Mouse (Mus musculus): Measurements from ENCODE around the gene Asic2. TPM values are rescaled to one million over a fixed set of nuclear protein-coding genes. Genes with fewer than 3 reads are reported as not detected.

The Asic2 gene
- polyA plus RNA-seq, 1 experiment from 2014 or later, result 1.6 TPM

- Histone ChIP-seq H3K27ac (ENCODE audit: low read depth, low read length) (no peak overlapping the region), H3K4me3 (ENCODE audit: low read depth, low read length) (no peak overlapping the region), H3K9ac (ENCODE audit: low read length) (no peak overlapping the region), H3K4me1 (ENCODE audit: control insufficient read depth, insufficient read depth, low read length) (no peaks in the 10 kb centered on the region), H3K9me3 (ENCODE audit: control insufficient read depth, low read length) (no peaks in the 10 kb centered on the region), H3K4me2 (no peak overlapping the region), H3K36me3 (ENCODE audit: control insufficient read depth, insufficient read depth, low read length) (no peaks in the 10 kb centered on the region), H3K27me3 (ENCODE audit: control insufficient read depth, insufficient read depth, low read length) (no peaks in the 10 kb centered on the region)
- 89% methylated on average over 2 of the region's 2 CpGs for WGBS
- DNase-seq (ENCODE audit: low spot score, missing footprints) (no peak), ATAC-seq (ENCODE audit: low FRiP score) (no peak)
Observed at GRCm38 (mm10) chr11:81780596-81780995, 187.7 kb downstream of the Asic2 start.

GRCm38 (mm10) chr11:81779881-81780280, 188.4 kb downstream of the Asic2 start:
- 85% methylated on average over 7 of the region's 7 CpGs for WGBS
- ATAC-seq (ENCODE audit: low FRiP score) (no peak), DNase-seq (ENCODE audit: low spot score, missing footprints) (no peak)
- no peak overlapping the region for H3K4me2 ChIP-seq
- no peaks in the 10 kb centered on the region for H3K36me3 ChIP-seq (ENCODE audit: control insufficient read depth, insufficient read depth, low read length)
- no peak overlapping the region for H3K27ac ChIP-seq (ENCODE audit: low read depth, low read length)
- no peaks in the 10 kb centered on the region for H3K4me1 ChIP-seq (ENCODE audit: control insufficient read depth, insufficient read depth, low read length)
- H3K4me3 ChIP-seq (ENCODE audit: low read depth, low read length), result no peak overlapping the region
- H3K27me3 ChIP-seq (ENCODE audit: control insufficient read depth, insufficient read depth, low read length), result no peaks in the 10 kb centered on the region
- no peak overlapping the region for H3K9ac ChIP-seq (ENCODE audit: low read length)
- H3K9me3 ChIP-seq (ENCODE audit: control insufficient read depth, low read length), result no peaks in the 10 kb centered on the region

- no peak for DNase-seq (ENCODE audit: low spot score, missing footprints)
- Histone ChIP-seq H3K4me3 (ENCODE audit: low read depth, low read length) (no peak overlapping the region), H3K4me1 (ENCODE audit: control insufficient read depth, insufficient read depth, low read length) (no peaks in the 10 kb centered on the region; the same call in 1 of the 2 replicates), H3K27me3 (ENCODE audit: control insufficient read depth, insufficient read depth, low read length) (no peaks in the 10 kb centered on the region), H3K9ac (ENCODE audit: low read length) (no peak overlapping the region), H3K27ac (ENCODE audit: low read depth, low read length) (no peak overlapping the region), H3K36me3 (ENCODE audit: control insufficient read depth, insufficient read depth, low read length) (no peaks in the 10 kb centered on the region), H3K9me3 (ENCODE audit: control insufficient read depth, low read length) (no peaks in the 10 kb centered on the region), H3K4me2 (no peak overlapping the region)
- 12% methylated on average over 7 of the region's 7 CpGs for WGBS
- no peak for ATAC-seq (ENCODE audit: low FRiP score)
Observed at GRCm38 (mm10) chr11:81771195-81771895, 196.9 kb downstream of the Asic2 start.

- WGBS, result 85% methylated on average over 5 of the region's 5 CpGs
- Histone ChIP-seq H3K36me3 (ENCODE audit: control insufficient read depth, insufficient read depth, low read length) (no peaks in the 10 kb centered on the region), H3K4me3 (ENCODE audit: low read depth, low read length) (no peak overlapping the region), H3K9ac (ENCODE audit: low read length) (no peak overlapping the region), H3K27me3 (ENCODE audit: control insufficient read depth, insufficient read depth, low read length) (no peaks in the 10 kb centered on the region), H3K9me3 (ENCODE audit: control insufficient read depth, low read length) (no peaks in the 10 kb centered on the region), H3K27ac (ENCODE audit: low read depth, low read length) (no peak overlapping the region), H3K4me1 (ENCODE audit: control insufficient read depth, insufficient read depth, low read length) (no peaks in the 10 kb centered on the region; the same call in 1 of the 2 replicates), H3K4me2 (no peak overlapping the region)
- no peak for DNase-seq (ENCODE audit: low spot score, missing footprints)
- no peak for ATAC-seq (ENCODE audit: low FRiP score)
Observed at GRCm38 (mm10) chr11:81769691-81770260, 198.5 kb downstream of the Asic2 start.

DNA sequence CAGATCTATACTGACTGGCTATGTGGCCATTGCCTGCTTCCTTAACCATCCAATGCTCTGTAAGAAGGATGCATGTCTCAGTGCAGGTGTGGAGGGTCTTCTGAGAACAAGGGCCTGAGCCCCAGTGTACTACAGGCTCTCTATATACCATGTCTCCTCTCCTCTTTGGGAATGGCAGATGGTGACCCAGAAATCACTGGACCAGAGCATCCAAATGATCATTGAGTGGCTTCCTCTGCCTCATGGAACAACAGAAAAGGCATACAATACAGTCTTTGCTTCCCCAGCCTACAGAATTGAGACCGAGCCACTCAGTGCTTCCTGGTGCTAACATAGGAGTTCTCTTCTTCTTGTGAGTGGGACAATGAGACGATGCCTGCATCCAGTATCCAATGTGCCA, 200.0 kb downstream of the Asic2 start:
- DNase-seq (ENCODE audit: low spot score, missing footprints) (no peak), ATAC-seq (ENCODE audit: low FRiP score) (no peak)
- H3K36me3 ChIP-seq (ENCODE audit: control insufficient read depth, insufficient read depth, low read length), result no peaks in the 10 kb centered on the region
- WGBS, result 76% methylated on average over 2 of the region's 2 CpGs
- no peak overlapping the region for H3K4me3 ChIP-seq (ENCODE audit: low read depth, low read length)
- no peaks in the 10 kb centered on the region for H3K27me3 ChIP-seq (ENCODE audit: control insufficient read depth, insufficient read depth, low read length)
- no peak overlapping the region for H3K4me2 ChIP-seq
- H3K9me3 ChIP-seq (ENCODE audit: control insufficient read depth, low read length), result no peaks in the 10 kb centered on the region
- H3K9ac ChIP-seq (ENCODE audit: low read length), result no peak overlapping the region
- no peak overlapping the region for H3K27ac ChIP-seq (ENCODE audit: low read depth, low read length)
- no peaks in the 10 kb centered on the region; the same call in 1 of the 2 replicates for H3K4me1 ChIP-seq (ENCODE audit: control insufficient read depth, insufficient read depth, low read length)

DNA sequence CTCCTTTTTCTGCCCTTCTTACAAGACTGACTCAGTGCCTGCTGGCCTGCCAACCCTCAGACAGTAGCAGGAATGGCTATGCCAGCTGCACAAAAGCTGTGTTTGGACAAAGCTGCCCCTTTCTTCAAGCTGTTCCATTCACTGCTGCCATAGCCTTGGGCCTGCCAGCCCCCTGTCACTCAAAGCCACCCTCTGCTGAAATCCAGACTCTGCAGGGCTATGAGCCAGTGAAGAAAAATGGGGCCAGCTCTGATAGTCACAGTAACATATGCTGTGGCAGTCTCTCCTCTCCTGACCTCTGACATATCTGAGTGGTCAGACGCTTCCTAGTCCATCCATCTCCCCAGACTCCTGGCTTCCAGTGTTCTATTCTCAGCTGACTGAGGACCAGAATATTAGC, 200.5 kb downstream of the Asic2 start:
- H3K27ac ChIP-seq (ENCODE audit: low read depth, low read length), result no peak overlapping the region
- WGBS, result 77% methylated on average over 1 of the region's 1 CpGs
- DNase-seq (ENCODE audit: low spot score, missing footprints), result no peak

DNA sequence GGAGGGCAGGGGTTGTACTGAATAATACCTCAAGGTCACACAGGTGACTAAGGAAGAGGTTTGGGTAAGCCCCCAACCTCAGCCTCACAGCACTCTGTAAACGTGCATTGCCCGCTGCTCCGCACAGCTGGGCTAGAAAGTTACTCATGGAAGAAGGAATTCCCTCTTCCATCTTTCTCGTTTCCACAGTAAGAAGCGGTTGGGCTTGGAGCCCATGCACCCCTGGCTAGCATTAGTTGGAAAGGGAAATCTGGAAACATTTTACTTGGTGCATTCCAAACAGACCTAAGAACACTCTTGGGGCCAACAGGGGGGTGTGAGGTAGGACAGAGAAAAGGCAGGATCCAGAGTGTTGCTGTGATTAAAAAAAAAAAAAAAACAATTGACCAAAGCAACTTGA, 203.0 kb downstream of the Asic2 start:
- 76% methylated on average over 5 of the region's 5 CpGs for WGBS
- DNase-seq (ENCODE audit: low spot score, missing footprints), result no peak
- no peak overlapping the region for H3K4me3 ChIP-seq (ENCODE audit: low read depth, low read length)

More for the DNA sequence above, 200.5 kb downstream of the Asic2 start:
- Histone ChIP-seq H3K9ac (ENCODE audit: low read length) (no peak overlapping the region), H3K4me1 (ENCODE audit: control insufficient read depth, insufficient read depth, low read length) (no peaks in the 10 kb centered on the region; the same call in 1 of the 2 replicates), H3K4me2 (no peak overlapping the region), H3K36me3 (ENCODE audit: control insufficient read depth, insufficient read depth, low read length) (no peaks in the 10 kb centered on the region), H3K27me3 (ENCODE audit: control insufficient read depth, insufficient read depth, low read length) (no peaks in the 10 kb centered on the region), H3K9me3 (ENCODE audit: control insufficient read depth, low read length) (no peaks in the 10 kb centered on the region), H3K4me3 (ENCODE audit: low read depth, low read length) (no peak overlapping the region)
- no peak for ATAC-seq (ENCODE audit: low FRiP score)

GRCm38 (mm10) chr11:81764778-81765177, 203.5 kb downstream of the Asic2 start:
- H3K9ac ChIP-seq (ENCODE audit: low read length), result no peak overlapping the region
- ATAC-seq (ENCODE audit: low FRiP score) (no peak), DNase-seq (ENCODE audit: low spot score, missing footprints) (no peak)
- H3K36me3 ChIP-seq (ENCODE audit: control insufficient read depth, insufficient read depth, low read length), result no peaks in the 10 kb centered on the region
- no peaks in the 10 kb centered on the region for H3K4me1 ChIP-seq (ENCODE audit: control insufficient read depth, insufficient read depth, low read length)
- no peaks in the 10 kb centered on the region for H3K27me3 ChIP-seq (ENCODE audit: control insufficient read depth, insufficient read depth, low read length)
- H3K4me3 ChIP-seq (ENCODE audit: low read depth, low read length), result no peak overlapping the region
- no peak overlapping the region for H3K27ac ChIP-seq (ENCODE audit: low read depth, low read length)
- no peaks in the 10 kb centered on the region for H3K9me3 ChIP-seq (ENCODE audit: control insufficient read depth, low read length)
- no peak overlapping the region for H3K4me2 ChIP-seq
- WGBS, result 19% methylated on average over 3 of the region's 3 CpGs

More for the DNA sequence above, 203.0 kb downstream of the Asic2 start:
- H3K27me3 ChIP-seq (ENCODE audit: control insufficient read depth, insufficient read depth, low read length), result no peaks in the 10 kb centered on the region
- H3K4me2 ChIP-seq, result no peak overlapping the region
- H3K4me1 ChIP-seq (ENCODE audit: control insufficient read depth, insufficient read depth, low read length), result no peaks in the 10 kb centered on the region
- no peak for ATAC-seq (ENCODE audit: low FRiP score)
- H3K27ac ChIP-seq (ENCODE audit: low read depth, low read length), result no peak overlapping the region
- no peaks in the 10 kb centered on the region for H3K9me3 ChIP-seq (ENCODE audit: control insufficient read depth, low read length)
- H3K36me3 ChIP-seq (ENCODE audit: control insufficient read depth, insufficient read depth, low read length), result no peaks in the 10 kb centered on the region
- H3K9ac ChIP-seq (ENCODE audit: low read length), result no peak overlapping the region

DNA sequence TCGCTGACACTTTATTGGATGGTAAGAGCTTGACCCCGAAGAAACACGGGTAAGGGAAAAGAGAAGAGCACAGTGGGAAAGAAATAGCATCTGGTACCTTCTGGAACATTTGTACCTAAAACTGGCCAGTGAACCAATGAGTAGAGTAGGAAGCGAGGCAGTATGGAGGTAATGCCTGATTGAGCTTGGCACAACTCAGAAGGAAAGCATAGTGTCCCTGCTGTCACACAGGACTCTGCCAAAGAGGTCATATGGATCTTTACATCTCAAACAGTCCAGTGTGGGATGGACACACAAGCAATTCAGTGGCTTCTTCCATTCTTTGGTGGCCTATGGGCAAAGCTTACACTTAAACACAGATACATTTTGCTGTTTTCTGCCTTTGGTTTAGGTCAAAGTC, 211.0 kb downstream of the Asic2 start:
- 93% methylated on average over 4 of the region's 4 CpGs for WGBS
- H3K4me2 ChIP-seq, result no peak overlapping the region
- H3K9me3 ChIP-seq (ENCODE audit: control insufficient read depth, low read length), result no peaks in the 10 kb centered on the region
- H3K9ac ChIP-seq (ENCODE audit: low read length), result no peak overlapping the region
- H3K4me3 ChIP-seq (ENCODE audit: low read depth, low read length), result no peak overlapping the region
- no peak overlapping the region for H3K27ac ChIP-seq (ENCODE audit: low read depth, low read length)
- no peak for DNase-seq (ENCODE audit: low spot score, missing footprints)
- H3K36me3 ChIP-seq (ENCODE audit: control insufficient read depth, insufficient read depth, low read length), result no peaks in the 10 kb centered on the region
- ATAC-seq (ENCODE audit: low FRiP score), result no peak
- H3K27me3 ChIP-seq (ENCODE audit: control insufficient read depth, insufficient read depth, low read length), result no peaks in the 10 kb centered on the region
- no peaks in the 10 kb centered on the region for H3K4me1 ChIP-seq (ENCODE audit: control insufficient read depth, insufficient read depth, low read length)
